Mouse (Mus musculus): Measurements from ENCODE around the gene Fezf2. TPM values are rescaled to one million over a fixed set of nuclear protein-coding genes. Genes with fewer than 3 reads are reported as not detected.

Fezf2 gene
- total and polyA plus RNA-seq, 2 experiments from 2014 or later = 0.52 TPM; not detected in 1

DNA sequence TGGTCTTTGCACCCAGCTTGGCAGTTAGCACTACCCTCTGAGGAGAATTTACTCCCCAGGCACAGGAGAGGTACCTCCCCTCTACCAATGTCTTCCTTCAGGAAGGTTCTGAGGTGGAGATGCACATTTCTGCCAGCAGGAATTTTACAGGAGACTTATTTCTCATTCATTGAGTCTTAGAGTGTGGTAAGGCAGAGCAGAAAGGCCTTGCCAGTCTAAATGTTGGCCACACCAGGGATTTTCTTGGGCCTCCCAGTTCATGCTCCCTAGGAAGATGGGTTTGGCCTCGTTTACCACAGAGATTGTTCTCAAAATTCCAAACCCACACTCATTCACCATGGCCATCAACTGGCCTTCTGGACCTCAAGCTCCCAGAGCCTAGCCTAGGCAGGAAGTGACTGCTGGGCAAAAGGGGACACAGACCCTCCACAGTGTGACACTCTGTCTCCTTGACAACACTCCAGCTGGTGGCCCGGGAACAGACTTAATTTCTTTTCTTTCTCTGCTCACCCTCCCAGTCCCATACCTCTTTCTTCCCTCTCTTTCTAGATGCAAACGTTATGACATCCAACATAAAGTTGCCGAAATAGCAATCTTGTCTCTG lies 40.3 kb upstream of the Fezf2 start:
- peak; percentile 46 for DNase-seq (ENCODE audit: low spot score)
- Histone ChIP-seq H3K9ac (replicated peaks; ENCODE audit: low read length) (no peak overlapping the region), H3K4me3 (ENCODE audit: low read length) (no peak overlapping the region), H3K4me1 (ENCODE audit: insufficient read depth, low read length) (peaks cover 16% of the 10 kb centered on the region; the same call in 1 of the 2 replicates), H3K27me3 (ENCODE audit: insufficient read depth, low read length) (peaks cover 5% of the 10 kb centered on the region; the same call in 1 of the 2 replicates), H3K27ac (peak overlapping the region; percentile 62; the same call in 1 of the 2 replicates), H3K4me2 (ENCODE audit: low read depth, low read length) (peak overlapping the region; percentile 17; the same call in 1 of the 2 replicates), H3K9me3 (ENCODE audit: low read length) (no peaks in the 10 kb centered on the region), H3K36me3 (ENCODE audit: insufficient read depth, low read length) (no peaks in the 10 kb centered on the region)
- TF ChIP-seq CTCF (IDR thresholded peaks at IDR 0.05; ENCODE audit: low read depth) = no peak
- WGBS = 16% methylated on average over 4 of the region's 4 CpGs
- 0 out of 2 replicates have a peak, but pooled peaks have one; percentile 59 for ATAC-seq

DNA sequence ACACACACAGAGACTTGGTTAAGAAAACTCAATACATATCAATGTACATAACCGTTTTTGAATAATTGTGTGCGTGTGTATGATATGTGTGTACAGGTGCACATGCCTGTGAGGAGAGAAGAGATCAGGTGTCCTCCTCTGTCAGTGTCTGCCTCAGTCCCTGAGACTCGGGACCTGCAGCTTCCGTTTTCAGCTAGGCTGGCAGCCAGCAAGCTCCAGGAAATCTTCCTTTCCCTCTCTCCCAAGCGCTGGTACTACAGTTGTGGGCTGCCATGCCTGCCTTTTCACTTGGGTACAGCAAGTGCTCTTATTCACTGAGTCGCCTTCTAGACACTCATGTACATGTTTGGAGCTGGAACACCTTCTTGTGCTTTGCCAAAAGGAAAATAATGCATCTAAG lies 39.2 kb upstream of the Fezf2 start:
- Histone ChIP-seq H3K4me1 (ENCODE audit: insufficient read depth, low read length) (peaks cover 16% of the 10 kb centered on the region; the same call in 1 of the 2 replicates), H3K9me3 (ENCODE audit: low read length) (no peaks in the 10 kb centered on the region), H3K4me3 (ENCODE audit: low read length) (no peak overlapping the region), H3K9ac (replicated peaks; ENCODE audit: low read length) (no peak overlapping the region), H3K4me2 (ENCODE audit: low read depth, low read length) (no peak overlapping the region), H3K27me3 (ENCODE audit: insufficient read depth, low read length) (peaks cover 5% of the 10 kb centered on the region; the same call in 1 of the 2 replicates), H3K36me3 (ENCODE audit: insufficient read depth, low read length) (no peaks in the 10 kb centered on the region), H3K27ac (no peak overlapping the region)
- ATAC-seq (no peak), DNase-seq (ENCODE audit: low spot score) (no peak)
- TF ChIP-seq CTCF (IDR thresholded peaks at IDR 0.05; ENCODE audit: low read depth) = no peak
- WGBS = 57% methylated on average over 6 of the region's 6 CpGs

DNA sequence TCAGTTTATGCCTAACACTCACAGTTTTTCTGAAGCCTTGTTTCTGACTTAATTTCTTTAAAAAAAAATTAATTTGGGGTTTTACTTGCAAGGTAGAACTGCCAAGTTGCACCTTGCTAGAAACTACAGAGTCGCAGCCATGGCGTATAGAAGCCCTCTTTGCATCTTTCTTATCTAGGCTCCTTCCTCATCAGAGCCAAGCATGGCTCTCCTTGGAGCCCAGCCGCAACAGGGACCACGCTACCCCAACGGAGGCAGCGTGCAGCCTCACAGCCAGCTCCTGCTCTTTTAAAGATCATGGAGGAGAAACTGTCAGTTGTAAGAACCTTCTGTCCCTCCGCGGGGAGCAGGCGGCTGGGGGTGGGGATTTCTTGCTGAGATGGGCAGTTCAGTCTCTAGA lies 29.9 kb upstream of the Fezf2 start:
- Histone ChIP-seq H3K27me3 (ENCODE audit: insufficient read depth, low read length) (no peaks in the 10 kb centered on the region), H3K4me3 (ENCODE audit: low read length) (no peak overlapping the region), H3K9me3 (ENCODE audit: low read length) (no peaks in the 10 kb centered on the region), H3K4me1 (ENCODE audit: insufficient read depth, low read length) (0 out of 2 replicates have a peak, but pooled peaks cover 3% of the 10 kb centered on the region), H3K36me3 (ENCODE audit: insufficient read depth, low read length) (no peaks in the 10 kb centered on the region), H3K9ac (replicated peaks; ENCODE audit: low read length) (no peak overlapping the region), H3K4me2 (ENCODE audit: low read depth, low read length) (no peak overlapping the region), H3K27ac (no peak overlapping the region)
- no peak for DNase-seq (ENCODE audit: low spot score)
- no peak for TF ChIP-seq CTCF (IDR thresholded peaks at IDR 0.05; ENCODE audit: low read depth)
- no peak for ATAC-seq
- 20% methylated on average over 9 of the region's 9 CpGs for WGBS

DNA sequence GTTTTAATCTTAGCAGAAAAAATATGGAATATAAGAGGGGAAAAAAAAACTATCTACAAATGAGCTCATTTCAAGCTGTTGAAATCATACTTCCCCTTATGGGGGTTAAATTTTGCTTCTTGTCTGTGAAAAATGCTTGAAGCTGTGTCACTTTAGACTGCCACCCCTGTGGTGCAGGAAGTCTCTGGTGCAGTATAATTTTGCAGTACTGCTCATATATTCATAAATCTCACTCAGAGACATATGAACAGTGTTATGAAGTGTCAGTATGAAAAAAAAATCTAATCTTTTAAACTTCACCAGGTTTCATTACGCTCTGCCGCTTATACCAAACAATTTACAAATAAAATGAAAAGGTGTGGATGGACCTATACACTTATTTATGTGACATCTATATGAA lies 29.3 kb upstream of the Fezf2 start:
- Histone ChIP-seq H3K9ac (replicated peaks; ENCODE audit: low read length) (no peak overlapping the region), H3K4me3 (ENCODE audit: low read length) (no peak overlapping the region), H3K4me1 (ENCODE audit: insufficient read depth, low read length) (0 out of 2 replicates have a peak, but pooled peaks cover 3% of the 10 kb centered on the region), H3K36me3 (ENCODE audit: insufficient read depth, low read length) (no peaks in the 10 kb centered on the region), H3K27ac (no peak overlapping the region), H3K27me3 (ENCODE audit: insufficient read depth, low read length) (no peaks in the 10 kb centered on the region), H3K4me2 (ENCODE audit: low read depth, low read length) (no peak overlapping the region), H3K9me3 (ENCODE audit: low read length) (no peaks in the 10 kb centered on the region)
- ATAC-seq (no peak), DNase-seq (ENCODE audit: low spot score) (no peak)
- TF ChIP-seq CTCF (IDR thresholded peaks at IDR 0.05; ENCODE audit: low read depth) = no peak
- 86% methylated on average over 2 of the region's 2 CpGs for WGBS

DNA sequence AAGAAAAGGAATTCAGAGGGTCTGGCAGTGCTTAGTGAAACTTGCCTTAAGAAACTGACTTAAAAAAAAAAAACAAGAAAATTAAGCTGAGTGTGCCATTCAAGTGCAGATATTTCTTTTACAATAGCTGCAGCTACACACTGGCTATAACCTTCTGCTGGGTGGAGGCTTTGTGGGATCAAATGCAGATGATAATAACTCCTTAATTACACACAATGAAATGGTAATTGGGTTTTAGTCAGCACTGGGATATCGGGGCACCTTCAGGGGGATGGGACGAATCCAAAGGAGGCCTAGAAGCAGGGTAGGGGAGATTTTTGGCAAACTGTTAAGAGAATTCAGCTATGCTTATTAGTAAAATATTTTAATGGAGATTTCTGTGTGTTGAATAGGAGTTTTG lies 27.5 kb upstream of the Fezf2 start:
- H3K9me3 ChIP-seq (ENCODE audit: low read length) = no peaks in the 10 kb centered on the region
- no peak overlapping the region for H3K27ac ChIP-seq
- H3K9ac ChIP-seq (replicated peaks; ENCODE audit: low read length) = no peak overlapping the region
- WGBS = 44% methylated on average over 2 of the region's 2 CpGs
- ATAC-seq (no peak), DNase-seq (ENCODE audit: low spot score) (no peak)
- H3K36me3 ChIP-seq (ENCODE audit: insufficient read depth, low read length) = no peaks in the 10 kb centered on the region
- H3K27me3 ChIP-seq (ENCODE audit: insufficient read depth, low read length) = no peaks in the 10 kb centered on the region
- TF ChIP-seq CTCF (IDR thresholded peaks at IDR 0.05; ENCODE audit: low read depth) = no peak
- H3K4me1 ChIP-seq (ENCODE audit: insufficient read depth, low read length) = 0 out of 2 replicates have a peak, but pooled peaks cover 3% of the 10 kb centered on the region
- no peak overlapping the region for H3K4me3 ChIP-seq (ENCODE audit: low read length)
- no peak overlapping the region for H3K4me2 ChIP-seq (ENCODE audit: low read depth, low read length)

DNA sequence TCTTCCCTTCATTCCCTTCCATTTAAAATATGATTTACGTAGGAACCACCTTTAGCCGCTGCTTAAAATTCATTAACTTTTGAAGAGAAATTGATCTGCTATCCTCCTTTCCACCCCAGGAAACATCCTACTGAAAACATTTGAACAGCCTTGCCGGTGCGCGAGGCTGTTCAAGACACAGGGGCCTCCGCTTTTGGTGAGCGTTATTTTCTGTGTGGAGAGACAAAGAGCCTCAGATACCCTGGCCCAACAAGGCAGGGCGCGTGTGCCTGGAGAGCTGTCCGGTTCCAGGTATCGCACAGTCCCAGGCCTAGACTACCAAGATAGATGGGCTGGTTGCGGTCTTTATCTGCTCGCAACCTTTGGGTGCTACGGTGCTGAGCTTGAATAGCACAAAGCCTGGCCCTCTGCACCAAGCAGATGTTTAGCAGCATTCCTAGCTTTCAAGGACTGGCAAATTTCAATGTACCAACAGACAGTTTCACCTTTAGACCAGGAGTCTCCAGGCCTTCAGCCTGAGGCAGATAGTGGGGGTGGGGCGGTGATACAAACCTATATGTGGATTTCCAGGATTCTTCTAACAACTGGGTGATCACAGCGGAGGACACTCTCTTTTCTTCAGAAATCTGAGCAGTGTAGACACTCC lies 2.4 kb upstream of the Fezf2 start:
- WGBS = 12% methylated on average over 16 of the region's 16 CpGs
- Histone ChIP-seq H3K4me1 (ENCODE audit: insufficient read depth, low read length) (no peaks in the 10 kb centered on the region), H3K27ac (no peak overlapping the region), H3K27me3 (ENCODE audit: insufficient read depth, low read length) (peaks cover 90% of the 10 kb centered on the region), H3K4me2 (ENCODE audit: low read depth, low read length) (no peak overlapping the region), H3K4me3 (ENCODE audit: low read length) (no peak overlapping the region), H3K9me3 (ENCODE audit: low read length) (no peaks in the 10 kb centered on the region), H3K36me3 (ENCODE audit: insufficient read depth, low read length) (no peaks in the 10 kb centered on the region), H3K9ac (replicated peaks; ENCODE audit: low read length) (no peak overlapping the region)
- ATAC-seq = no peak
- DNase-seq (ENCODE audit: low spot score) = no peak
- TF ChIP-seq CTCF (IDR thresholded peaks at IDR 0.05; ENCODE audit: low read depth) = no peak
